Mouse (Mus musculus) heart, postnatal 14 days (tissue): Measurements from ENCODE around the gene Miga1. TPM values are rescaled to one million over a fixed set of nuclear protein-coding genes. Genes with fewer than 3 reads are reported as not detected.

ENCODE experiments used
- DNase-seq, 2 experiments: peaks; one replicate each; pipeline ENCODE4 v3.0.0; 2021 to 2022
- intact Hi-C: fragments of 180-260 bp; cut with DNase I; formaldehyde crosslinking; loops from one replicate; pipeline ENCODE4 v1.15.1; 2025
- total RNA-seq, 2 experiments: library from RNA; stranded (reverse); gene quantifications; 2 replicates each; pipeline ENCODE4 v1.2.3; 2021

Miga1 gene
- total RNA-seq, 2 experiments from 2014 or later, result 10.8 to 12.4 TPM

DNA sequence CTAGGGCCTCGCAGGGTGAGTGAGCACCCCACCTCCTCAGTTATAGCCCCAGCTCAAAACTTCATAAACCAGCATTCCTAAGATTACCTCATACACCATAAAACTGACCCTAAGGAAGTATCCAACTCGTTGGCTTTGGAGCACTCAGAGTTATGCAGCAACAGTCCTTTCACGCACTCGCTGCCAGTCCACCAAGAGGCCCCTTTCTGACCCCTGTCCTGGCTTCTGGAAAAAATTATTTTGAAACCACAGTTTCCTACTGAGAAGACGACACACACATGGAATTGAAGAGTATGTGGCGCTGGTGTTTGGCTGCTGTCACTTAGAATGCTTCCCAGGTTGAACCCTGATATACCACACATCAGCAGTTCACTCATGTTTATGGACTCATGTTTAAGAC is 48.3 kb downstream of the Miga1 start:
- intact Hi-C loops, result no loop called here
- no peak for DNase-seq

DNA sequence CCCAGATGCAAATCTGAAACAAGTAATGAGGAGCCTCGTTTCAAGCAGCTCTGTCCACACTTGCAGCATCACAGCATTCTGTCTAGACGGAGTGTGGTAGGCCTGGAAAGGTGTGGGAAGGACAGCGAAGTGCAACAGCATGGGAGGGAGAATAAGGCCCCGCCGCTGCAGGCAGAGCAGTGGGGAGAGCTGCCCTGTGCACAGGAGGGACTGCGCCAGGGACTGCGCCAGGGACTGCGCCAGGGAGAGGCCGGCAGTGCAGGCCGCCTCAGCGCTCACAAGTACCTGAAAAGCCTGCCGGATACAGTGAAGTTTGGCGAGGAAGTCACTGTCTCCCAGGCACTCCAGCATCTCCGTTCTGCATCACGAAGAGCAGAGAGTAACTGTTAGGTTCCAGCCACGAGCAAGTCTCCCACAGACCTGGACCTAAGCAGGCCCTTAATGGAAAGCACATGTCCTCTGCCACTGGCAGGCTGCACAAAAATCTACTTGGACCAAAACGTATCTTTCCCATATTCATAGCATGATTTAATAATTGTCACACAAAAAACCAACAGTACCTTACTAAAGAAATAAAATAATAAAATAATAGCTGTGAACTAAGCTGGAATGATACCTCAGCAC is 49.9 kb downstream of the Miga1 start:
- intact Hi-C loops, result no loop called here
- no peak for DNase-seq

DNA sequence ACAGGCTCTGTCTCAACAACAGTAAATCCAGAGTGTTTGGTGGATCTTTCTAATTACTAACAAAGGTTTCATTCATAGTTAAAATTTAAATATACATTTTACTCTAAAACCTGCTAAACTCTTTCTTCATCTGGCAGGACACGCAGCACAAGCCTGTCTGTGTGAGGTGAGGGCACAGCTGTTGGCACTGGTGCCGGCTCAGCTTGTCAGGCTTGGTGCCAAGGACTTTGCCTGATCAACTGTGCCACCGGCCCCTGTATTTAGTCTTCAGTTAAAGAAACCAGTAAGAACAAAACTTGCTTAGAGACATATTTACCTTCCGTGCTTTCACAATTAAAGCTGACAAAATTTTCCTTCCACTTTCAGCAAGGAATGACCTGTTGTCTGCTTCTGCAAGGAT is 51.5 kb downstream of the Miga1 start:
- DNase-seq, result peak; percentile 48 to 73
- intact Hi-C loops, result no loop called here

DNA sequence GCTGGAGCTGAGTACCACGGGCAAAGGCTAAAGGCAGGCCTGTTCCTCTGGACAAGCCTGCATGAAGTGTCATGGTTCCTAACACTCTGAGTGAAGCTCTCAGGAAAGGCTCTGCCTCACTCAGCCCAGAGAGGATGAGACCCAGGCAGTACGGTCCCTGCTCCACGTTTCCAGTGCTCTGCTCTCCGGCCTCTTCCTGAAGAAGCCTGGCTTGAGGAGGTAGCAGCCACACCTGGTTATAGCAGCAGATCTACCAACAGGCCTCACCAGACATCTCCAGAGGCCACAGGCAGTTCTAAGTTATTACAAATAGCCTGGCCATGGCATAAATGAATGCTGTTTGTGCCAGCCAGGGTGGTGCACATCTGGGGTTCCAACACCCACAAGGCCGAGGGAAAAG is 51.9 kb downstream of the Miga1 start:
- intact Hi-C loops, result no loop called here
- DNase-seq, result no peak

DNA sequence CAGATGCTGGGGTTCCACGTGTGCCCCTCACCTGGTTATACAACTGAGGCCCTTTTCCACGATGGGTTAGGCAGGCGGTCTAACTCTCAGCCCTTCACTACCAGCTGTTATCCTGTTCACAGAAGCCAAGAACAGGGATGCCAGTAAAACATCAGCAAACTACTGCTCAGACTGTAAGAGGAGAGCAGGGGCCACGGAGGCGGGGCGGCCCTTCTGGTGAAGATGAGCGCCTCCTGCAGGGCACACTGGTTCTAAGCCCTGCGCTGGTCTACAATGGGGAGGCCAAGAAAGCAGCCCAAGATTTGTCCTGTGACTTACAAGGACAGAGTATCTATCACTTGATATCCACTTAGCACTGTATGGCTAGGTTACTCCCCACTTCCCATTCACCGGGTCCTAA is 52.4 kb downstream of the Miga1 start:
- DNase-seq, result no peak
- intact Hi-C loops, result no loop called here

DNA sequence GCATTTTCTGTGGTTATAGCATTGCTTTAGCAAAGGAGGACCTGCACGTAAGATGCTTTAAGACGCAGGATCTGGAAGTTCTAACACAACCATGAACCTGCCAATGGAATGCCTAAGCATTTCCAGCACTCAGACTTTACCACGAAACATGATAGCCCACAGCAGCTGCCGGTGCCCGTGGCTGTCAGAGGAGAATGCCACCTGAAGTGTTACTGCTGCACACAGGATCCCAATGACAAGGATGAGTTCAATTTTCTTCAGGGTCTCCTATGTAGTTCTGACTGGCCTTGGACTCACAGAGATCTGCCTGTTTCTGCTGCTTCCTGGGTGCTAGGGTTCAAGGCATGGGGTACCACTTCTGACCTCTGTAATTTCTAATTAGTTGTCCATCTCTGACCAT is 55.4 kb downstream of the Miga1 start:
- intact Hi-C loops, result no loop called here

DNA sequence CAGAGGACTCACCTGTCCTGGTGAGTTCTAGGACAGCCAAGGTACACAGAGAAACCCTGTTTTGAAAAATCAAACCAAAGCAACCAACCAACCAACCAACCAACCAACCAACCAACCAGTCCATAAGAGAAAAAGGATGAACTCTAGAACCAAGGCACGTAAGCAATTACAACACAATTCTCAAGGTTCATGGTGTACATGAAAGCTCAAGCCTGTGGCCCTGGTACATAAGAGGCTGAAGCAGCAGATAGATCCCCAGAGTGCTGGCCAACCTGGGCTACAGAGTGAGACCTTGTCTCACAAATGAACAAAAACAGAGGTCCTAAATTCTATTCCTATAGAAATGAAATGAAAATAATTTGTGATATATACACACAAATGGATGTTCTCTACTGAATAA is 55.9 kb downstream of the Miga1 start:
- intact Hi-C loops, result no loop called here
- no peak for DNase-seq

More for the DNA sequence above, 55.4 kb downstream of the Miga1 start:
- DNase-seq, result no peak

DNA sequence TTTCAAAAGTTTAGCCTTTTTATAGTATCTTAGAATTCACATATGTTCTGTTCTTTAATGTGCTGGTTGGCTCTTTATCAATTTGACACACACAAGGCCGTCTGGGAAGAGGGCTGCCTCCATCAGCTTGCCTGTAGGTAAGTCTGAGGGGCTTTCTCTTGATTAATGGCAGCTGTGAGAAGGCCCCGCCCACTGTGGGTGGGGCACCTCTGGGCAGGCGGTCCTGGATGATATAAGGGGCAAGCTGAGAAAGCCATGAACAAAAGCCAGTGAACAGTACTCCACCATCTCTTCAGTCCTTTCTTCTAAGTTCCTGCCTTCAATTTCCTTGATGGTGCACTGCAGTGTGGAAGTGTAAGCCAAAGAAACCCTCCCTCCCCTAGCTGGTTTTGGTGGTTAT is 58.1 kb downstream of the Miga1 start:
- intact Hi-C loops, result no loop called here
- DNase-seq, result no peak

DNA sequence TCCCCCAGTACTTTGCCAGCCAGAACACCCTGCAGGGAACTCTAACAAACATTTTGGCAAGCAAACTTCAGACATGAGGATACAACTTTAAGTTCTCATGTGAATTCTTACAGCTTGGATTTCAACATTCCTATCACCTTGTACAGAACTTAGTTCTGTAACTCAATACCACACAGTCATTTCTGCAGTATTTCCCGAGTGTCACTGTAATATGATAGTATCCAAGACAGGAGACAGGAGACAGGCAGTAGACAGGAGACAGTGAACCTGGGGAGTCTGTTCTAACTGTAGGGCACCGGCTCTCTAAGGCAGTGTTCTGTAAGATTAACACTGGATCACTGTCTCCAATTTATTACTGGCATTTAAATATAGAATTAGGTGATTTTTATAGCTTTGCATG is 61.8 kb downstream of the Miga1 start:
- intact Hi-C loops, result no loop called here

DNA sequence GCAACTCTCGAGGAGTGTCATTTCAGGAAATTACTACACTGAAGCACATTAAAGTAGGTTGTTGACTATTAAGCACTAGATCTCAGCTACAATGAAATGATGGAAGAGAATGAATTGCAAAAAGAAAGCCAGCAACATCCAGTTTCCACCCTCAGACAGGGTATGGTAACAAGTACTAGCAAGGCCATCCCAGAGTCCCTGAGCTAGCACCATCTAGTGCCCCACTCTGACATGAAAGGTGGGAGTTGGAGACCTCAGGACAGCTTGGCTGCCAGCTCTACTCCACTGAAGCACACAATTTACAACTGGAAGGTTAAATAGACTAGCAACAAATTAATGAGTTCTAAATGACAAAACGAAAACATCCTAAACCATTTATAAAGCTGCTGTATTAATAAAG is 62.3 kb downstream of the Miga1 start:
- DNase-seq, result no peak
- intact Hi-C loops, result no loop called here

More for the DNA sequence above, 61.8 kb downstream of the Miga1 start:
- DNase-seq, result no peak

DNA sequence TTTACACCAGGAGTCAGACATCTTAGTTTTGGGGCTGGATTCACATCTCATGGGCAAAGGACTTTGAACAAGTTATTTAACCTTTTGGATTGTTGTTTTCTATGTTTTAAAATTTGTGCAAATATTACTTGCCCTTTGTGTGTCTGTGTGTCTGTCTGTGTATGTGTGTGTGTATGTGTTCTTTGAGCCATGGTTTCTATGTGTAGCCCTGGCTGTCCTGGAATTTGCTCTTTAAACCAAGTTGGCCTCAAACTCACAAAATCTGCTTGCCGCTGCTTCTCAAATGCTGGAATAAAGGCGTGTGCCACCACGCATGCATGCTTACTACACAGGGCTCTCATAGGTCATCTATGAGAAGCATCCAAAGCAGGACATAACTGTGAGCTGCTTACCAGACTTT is 63.3 kb downstream of the Miga1 start:
- no peak for DNase-seq

DNA sequence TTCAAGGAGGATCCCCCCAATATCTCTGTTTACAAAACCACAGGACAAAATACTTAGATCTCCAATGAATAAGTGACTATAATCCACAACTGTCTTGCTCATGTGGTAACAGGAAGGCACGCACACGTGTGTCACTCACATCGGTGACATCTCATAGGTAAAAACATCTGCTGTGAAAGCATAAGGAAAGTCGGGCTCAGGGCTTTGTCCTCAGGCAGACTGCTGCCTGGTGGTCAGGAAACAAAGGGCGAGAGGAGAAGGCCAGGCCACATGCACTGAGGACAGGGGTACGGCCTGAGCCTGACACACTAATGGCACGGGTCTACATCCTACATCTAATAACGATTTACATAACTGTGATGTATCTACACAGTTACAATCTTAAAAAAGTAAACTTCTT is 65.2 kb downstream of the Miga1 start:
- intact Hi-C loops, result no loop called here
- DNase-seq, result no peak

More for the DNA sequence above, 63.3 kb downstream of the Miga1 start:
- intact Hi-C loops, result no loop called here

DNA sequence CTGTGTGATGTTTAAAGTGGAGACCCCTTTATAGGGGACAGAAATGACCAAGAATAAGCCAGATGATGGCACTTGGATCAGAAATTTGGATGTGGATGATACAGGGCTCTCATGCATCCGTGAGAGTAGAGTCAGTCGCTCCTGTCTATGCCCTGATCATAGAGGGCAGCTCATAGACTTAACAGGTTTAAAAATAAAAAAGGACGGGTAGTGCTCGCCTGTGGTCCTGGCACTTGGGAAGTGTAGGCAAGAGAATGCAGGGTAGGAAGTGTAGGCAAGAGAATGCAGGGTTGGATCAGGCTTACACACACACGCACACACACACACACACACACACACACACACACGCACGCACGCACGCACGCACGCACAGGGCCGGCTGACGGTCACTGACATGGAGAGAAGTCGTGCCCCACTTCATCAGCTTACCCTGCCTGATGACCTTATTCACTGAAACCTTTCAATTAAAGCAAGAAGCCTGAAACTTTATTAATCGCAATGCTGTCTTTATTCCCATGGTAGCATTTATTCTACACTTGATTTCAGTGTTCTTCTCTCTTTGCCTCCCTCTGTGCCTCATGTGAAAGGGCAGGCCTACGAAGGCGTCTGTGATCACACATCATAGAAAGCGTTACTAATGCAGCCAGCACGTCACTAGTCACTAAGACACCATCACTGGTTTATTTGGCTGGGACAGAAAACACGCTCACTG is 67.1 kb downstream of the Miga1 start:
- intact Hi-C loops, result no loop called here
- DNase-seq, result no peak

DNA sequence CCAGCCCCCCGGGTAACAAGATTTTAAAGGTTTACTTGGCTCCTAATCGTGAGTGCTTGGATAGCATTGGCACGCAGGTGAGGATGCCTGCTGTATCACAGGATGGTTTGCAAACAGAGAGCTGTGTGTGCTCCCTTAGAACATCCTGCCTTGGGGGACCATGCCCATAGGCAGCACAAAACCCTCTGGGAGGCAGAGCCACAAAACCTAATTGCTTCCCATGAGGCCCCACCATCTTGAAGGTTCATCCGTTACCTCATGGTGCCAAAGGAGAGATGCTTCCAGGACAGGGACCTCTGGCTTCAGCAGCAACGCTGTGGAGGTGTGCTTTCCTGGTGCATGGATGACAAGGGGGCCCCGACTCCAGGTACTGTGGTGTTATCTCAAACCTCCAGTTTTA is 68.3 kb downstream of the Miga1 start:
- no peak for DNase-seq
- intact Hi-C loops, result no loop called here

DNA sequence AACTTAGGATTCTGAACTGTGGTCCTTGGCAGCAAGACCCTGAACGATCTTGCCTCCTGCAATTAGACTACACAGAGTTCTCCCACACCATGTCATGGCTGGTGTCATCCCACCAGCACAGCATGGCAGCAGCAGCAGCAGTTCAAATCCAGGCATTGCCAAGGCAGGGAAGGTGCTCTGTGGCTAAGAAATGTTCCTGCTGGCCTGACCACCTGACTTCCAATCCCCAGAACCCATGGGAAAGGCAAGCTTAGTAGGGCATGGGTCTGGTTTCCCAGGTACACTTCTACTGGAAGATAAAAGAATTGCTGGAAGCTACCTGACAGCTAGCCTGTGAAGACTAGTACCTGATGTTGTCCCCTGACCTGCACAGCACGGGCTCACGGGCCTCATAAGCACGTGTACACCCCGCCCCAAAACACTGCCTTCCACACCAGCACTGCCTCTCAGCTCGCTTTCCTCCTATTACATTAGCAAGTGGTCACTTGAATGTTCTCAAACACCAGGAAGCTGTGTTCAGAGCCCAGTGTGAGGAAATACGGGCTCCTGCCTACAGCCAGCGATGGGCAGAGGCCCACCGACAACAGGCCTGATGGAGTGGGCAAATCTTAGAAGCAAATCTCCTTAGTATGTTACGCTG is 69.0 kb downstream of the Miga1 start:
- intact Hi-C loops, result no loop called here
- DNase-seq, result no peak

DNA sequence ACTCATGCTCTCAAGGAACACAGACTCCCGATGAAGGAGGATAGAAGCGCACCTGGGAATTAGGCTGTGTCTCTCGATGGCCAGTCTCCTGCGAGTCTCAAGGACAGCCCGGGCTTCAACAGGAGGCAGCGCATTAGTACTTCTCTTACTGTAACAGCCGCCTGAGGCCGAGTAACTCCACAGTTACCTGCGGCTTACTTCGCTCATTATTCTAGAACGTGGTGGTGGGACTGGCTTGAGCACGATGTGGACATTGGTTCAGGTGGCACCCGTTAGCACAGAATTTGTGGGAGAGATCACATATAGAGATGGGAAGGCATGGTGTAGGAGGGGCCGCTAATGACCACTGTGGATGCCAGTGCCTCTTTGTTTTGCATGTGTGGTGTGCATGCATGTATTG is 72.1 kb downstream of the Miga1 start:
- intact Hi-C loops, result no loop called here
- no peak for DNase-seq

DNA sequence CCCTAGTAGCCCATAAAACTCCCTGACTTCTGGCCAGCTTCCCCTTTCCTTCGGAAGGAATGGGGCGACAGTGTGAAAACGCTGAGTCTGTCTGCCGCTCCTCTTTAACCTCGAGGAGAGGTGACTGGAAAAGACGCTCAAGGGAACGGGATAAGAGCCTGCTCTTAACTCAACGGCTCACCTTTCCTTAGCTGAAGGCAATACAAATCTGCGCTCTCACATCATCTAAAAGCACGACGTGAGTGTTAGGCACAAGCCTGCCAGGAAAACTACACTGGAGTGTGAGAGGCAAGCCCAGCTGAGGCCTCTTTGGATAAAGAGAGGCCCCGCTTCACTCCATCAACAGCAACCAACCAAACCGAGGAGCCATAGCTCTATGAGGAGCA is 74.2 kb downstream of the Miga1 start, which contains the start of gene Nexn:
TSS of gene Nexn (minus strand) at position 315 of the 386 bp plus-strand sequence.
- intact Hi-C loops, result no loop called here
- DNase-seq, result no peak

DNA sequence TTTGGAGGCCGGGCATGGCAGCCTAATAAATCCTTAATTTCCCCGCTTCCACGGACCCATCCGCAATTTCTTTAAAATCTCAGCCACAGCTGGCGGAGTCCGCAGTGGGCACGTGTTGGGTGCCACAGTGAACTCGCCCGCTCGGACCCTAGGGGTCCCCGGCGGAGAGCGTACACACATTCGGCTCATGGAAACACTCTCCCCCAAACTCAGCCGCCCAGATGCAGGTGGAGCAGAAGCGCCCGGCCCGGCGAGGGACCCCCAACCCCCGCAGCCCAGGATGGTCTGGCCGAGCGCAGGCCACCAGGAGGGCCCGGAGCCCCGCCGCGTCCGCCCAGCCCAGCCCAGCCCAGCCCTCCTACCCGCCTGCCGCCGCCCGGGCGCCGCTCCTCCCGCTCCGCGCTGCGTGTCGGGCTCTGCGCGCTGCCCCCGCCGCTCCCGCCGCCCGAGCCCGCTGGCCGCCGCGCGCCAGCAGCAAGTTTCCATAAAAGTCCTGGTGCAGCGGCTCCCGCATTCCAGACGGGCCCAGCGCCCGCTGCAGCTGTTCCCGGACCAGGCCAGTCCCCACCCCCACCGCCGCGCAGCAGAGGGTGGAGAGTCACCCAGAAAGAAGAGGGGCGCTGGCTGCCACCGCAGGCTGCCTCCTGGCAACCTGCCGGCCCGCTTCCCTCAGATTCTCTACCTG is 74.7 kb downstream of the Miga1 start:
- intact Hi-C loops, result no loop called here
- DNase-seq, result peak; percentile 86 to 88

DNA sequence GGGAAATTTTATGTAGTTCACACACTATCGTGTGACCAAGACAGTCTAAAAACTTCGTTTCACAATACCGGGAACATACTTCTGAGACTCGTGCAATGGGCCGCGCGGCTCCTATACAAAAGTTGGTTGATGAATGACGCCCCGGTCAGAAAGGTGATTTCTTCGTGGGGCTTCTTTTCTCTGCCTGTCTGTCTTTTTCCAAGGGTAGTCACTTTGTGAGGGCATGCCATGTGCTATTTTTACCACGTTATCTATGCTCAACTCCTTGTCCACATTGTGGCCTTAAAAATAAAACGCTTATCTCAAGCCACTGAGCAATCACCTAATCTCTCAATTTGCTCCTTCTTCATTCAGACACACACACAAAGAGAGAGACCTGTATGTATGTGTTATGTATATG is 75.4 kb downstream of the Miga1 start:
- intact Hi-C loops, result no loop called here

DNA sequence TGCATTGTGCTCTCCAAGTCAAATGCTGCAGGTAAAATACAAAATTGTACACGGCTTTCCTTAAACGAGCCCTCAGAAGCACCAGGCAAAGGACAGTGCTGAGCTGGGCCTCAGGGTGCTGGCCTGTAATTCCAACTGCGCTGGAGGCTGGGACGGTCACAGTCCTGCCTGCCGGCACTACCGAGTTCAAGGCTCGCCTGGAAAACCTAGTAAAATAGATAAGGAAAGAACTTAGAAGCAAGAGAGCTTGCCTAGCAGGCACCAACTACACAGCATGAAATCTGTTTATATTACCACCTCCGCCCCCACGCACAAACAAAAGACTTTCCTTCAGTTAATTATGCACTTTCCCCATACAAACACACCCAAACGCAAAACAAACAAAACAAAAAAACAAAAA is 75.8 kb downstream of the Miga1 start:
- no peak for DNase-seq
- intact Hi-C loops, result no loop called here

More for the DNA sequence above, 75.4 kb downstream of the Miga1 start:
- DNase-seq, result no peak

DNA sequence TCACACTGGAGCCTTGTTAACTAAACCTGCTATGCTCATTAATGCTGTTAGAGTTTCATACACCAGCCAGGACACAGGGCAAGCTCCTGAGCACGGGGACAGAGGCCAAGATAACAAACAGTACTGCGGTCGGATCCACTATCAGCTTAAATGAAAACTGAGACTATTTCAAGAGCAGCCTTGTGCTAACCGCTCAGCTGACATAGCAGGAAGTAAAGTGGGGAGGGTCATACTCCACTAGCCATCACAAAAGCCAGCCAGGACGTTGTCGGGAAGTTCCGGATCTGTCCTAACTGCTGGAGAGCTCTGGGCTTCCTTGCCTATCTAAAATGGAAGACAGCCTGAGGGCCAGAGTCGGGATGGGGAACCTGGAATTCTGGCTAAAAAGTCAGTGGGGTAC is 78.3 kb downstream of the Miga1 start:
- peak; percentile 48 to 52 for DNase-seq

More for the DNA sequence above, 78.3 kb downstream of the Miga1 start:
- intact Hi-C loops, result loop anchor here (2.0 kb wide), 1 partner anchor 47 kb away; no protein-coding TSS in a partner anchor
